Mouse (Mus musculus): ENCODE results near the gene Fmnl3. TPM values are rescaled to one million over a fixed set of nuclear protein-coding genes. Genes with fewer than 3 reads are reported as not detected.

The Fmnl3 gene
- polyA plus RNA-seq, 1 experiment from 2014 or later: 29.3 TPM

GRCm38 (mm10) chr15:99375036-99375435 is 4.8 kb upstream of the Fmnl3 start:
- H3K4me2 ChIP-seq (ENCODE audit: low read depth, low read length): no peak overlapping the region
- H3K9me3 ChIP-seq (ENCODE audit: control insufficient read depth, low read length): no peaks in the 10 kb centered on the region; the same call in 1 of the 2 replicates
- no peak overlapping the region for H3K27ac ChIP-seq (ENCODE audit: low read length)
- no peaks in the 10 kb centered on the region for H3K4me1 ChIP-seq (replicated peaks; ENCODE audit: control insufficient read depth, insufficient read depth, low read length)
- H3K9ac ChIP-seq (ENCODE audit: low read length): no peak overlapping the region
- no peak for ATAC-seq (ENCODE audit: low read depth)
- WGBS: 91% methylated on average over 5 of the region's 5 CpGs
- H3K27me3 ChIP-seq (ENCODE audit: control insufficient read depth, insufficient read depth, low read depth, low read length): no peaks in the 10 kb centered on the region
- no peaks in the 10 kb centered on the region for H3K36me3 ChIP-seq (ENCODE audit: control insufficient read depth, insufficient read depth, low read length)
- no peak overlapping the region for H3K4me3 ChIP-seq (ENCODE audit: low read length)

- H3K27me3 ChIP-seq (ENCODE audit: control insufficient read depth, insufficient read depth, low read depth, low read length): no peaks in the 10 kb centered on the region
- no peak overlapping the region for H3K4me3 ChIP-seq (ENCODE audit: low read length)
- no peak overlapping the region for H3K9ac ChIP-seq (ENCODE audit: low read length)
- H3K27ac ChIP-seq (ENCODE audit: low read length): no peak overlapping the region
- H3K4me1 ChIP-seq (replicated peaks; ENCODE audit: control insufficient read depth, insufficient read depth, low read length): peaks cover 13% of the 10 kb centered on the region
- WGBS: 65% methylated on average over 9 of the region's 9 CpGs
- no peaks in the 10 kb centered on the region for H3K9me3 ChIP-seq (ENCODE audit: control insufficient read depth, low read length)
- no peak for ATAC-seq (ENCODE audit: low read depth)
- H3K4me2 ChIP-seq (ENCODE audit: low read depth, low read length): no peak overlapping the region
- no peaks in the 10 kb centered on the region for H3K36me3 ChIP-seq (ENCODE audit: control insufficient read depth, insufficient read depth, low read length)
Observed at GRCm38 (mm10) chr15:99372761-99373160, 2.5 kb upstream of the Fmnl3 start.

DNA sequence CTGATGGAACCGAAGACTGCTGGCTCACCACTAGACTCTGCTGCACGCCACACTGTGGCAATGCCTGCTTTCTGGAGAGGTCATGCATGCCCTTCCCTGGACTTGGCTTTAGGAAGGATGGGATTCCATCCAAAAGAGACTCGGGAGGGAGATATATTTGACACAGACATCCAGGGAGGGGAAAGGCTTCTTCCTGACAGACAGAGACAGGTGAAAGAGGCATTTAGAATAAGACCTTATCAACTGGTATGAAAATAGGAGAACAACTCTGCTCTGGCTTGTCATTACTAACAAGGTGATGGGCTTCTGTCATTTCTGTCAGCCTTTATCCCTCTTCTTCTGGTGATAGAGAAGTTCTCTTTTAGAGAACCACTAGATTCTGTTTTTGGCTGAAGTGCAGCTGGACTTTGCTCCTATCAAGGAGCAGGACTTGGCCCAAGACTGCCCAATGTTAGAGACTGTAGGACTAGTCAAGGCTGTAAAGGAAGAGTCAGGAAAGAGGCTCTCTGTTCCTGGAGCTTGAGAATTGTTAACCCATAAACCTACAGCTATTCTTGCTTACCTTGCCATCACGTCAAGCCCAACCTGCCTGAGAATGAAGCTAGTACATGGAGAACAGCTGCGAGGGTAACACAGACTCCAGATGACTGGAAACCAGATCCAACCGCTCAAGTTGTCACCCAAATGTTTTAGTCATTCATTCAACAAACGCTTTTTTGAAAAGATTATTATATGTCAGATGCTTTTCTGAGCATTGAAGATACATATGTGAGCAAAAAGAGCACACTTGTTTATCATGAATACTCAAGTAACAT is 1.5 kb upstream of the Fmnl3 start:
- H3K4me3 ChIP-seq (ENCODE audit: low read length): no peak overlapping the region
- H3K36me3 ChIP-seq (ENCODE audit: control insufficient read depth, insufficient read depth, low read length): no peaks in the 10 kb centered on the region
- WGBS: 83% methylated on average over 7 of the region's 7 CpGs
- no peak overlapping the region for H3K9ac ChIP-seq (ENCODE audit: low read length)
- ATAC-seq (ENCODE audit: low read depth): no peak
- peaks cover 13% of the 10 kb centered on the region for H3K4me1 ChIP-seq (replicated peaks; ENCODE audit: control insufficient read depth, insufficient read depth, low read length)
- H3K27me3 ChIP-seq (ENCODE audit: control insufficient read depth, insufficient read depth, low read depth, low read length): no peaks in the 10 kb centered on the region
- H3K4me2 ChIP-seq (ENCODE audit: low read depth, low read length): no peak overlapping the region
- H3K9me3 ChIP-seq (ENCODE audit: control insufficient read depth, low read length): no peaks in the 10 kb centered on the region
- H3K27ac ChIP-seq (ENCODE audit: low read length): no peak overlapping the region

- Histone ChIP-seq H3K4me2 (ENCODE audit: low read depth, low read length) (peak overlapping the region; percentile 72), H3K27ac (ENCODE audit: low read length) (peak overlapping the region; percentile 89), H3K36me3 (ENCODE audit: control insufficient read depth, insufficient read depth, low read length) (no peaks in the 10 kb centered on the region), H3K27me3 (ENCODE audit: control insufficient read depth, insufficient read depth, low read depth, low read length) (no peaks in the 10 kb centered on the region), H3K4me1 (replicated peaks; ENCODE audit: control insufficient read depth, insufficient read depth, low read length) (peaks cover 17% of the 10 kb centered on the region), H3K9ac (ENCODE audit: low read length) (peak overlapping the region; percentile 93), H3K9me3 (ENCODE audit: control insufficient read depth, low read length) (no peaks in the 10 kb centered on the region), H3K4me3 (ENCODE audit: low read length) (peak overlapping the region; percentile 79)
- ATAC-seq (ENCODE audit: low read depth): peak; percentile 73
- WGBS: 1% methylated on average over 31 of the region's 39 CpGs
Observed at GRCm38 (mm10) chr15:99369391-99370171, 701 bp downstream of the Fmnl3 start.

DNA sequence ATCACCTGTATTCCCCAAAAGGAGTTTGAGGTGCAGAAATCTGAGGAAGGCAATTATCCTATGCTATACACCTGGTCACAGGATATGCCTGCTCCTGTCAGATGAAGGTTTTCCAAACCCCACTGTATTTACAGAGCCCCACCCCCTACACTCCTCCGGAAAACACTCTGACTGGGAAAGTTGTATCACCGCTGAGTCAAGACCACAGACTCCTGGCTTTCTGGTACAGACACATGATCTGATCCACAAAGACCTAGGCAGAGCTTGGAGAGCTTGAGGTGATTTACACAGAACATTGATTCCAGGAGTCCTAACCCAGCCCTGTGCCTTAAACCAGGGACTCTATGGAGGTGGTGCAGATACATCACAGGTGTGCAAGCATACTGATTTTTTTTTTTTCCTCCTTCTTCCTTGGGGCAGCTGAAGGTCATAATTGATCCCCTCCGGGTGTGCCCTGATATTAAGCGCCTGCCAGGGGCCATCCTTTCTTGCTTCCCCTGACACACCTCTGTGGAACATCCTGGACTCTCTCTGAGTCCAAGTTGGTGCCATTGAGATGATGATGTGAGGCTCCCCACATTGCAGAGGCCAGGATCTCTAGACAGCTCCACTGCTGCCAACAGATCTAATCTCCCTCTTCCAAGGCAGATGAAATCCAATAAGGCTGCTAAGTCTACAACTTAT is 1.6 kb downstream of the Fmnl3 start:
- 36% methylated on average over 4 of the region's 4 CpGs for WGBS
- peaks cover 24% of the 10 kb centered on the region for H3K4me1 ChIP-seq (replicated peaks; ENCODE audit: control insufficient read depth, insufficient read depth, low read length)
- peak overlapping the region; percentile 93 for H3K9ac ChIP-seq (ENCODE audit: low read length)
- peak overlapping the region; percentile 79 for H3K4me3 ChIP-seq (ENCODE audit: low read length)
- H3K27me3 ChIP-seq (ENCODE audit: control insufficient read depth, insufficient read depth, low read depth, low read length): no peaks in the 10 kb centered on the region
- H3K36me3 ChIP-seq (ENCODE audit: control insufficient read depth, insufficient read depth, low read length): no peaks in the 10 kb centered on the region
- no peaks in the 10 kb centered on the region for H3K9me3 ChIP-seq (ENCODE audit: control insufficient read depth, low read length)
- peak overlapping the region; percentile 72 for H3K4me2 ChIP-seq (ENCODE audit: low read depth, low read length)
- no peak overlapping the region for H3K27ac ChIP-seq (ENCODE audit: low read length)
- no peak for ATAC-seq (ENCODE audit: low read depth)

- Histone ChIP-seq H3K27me3 (ENCODE audit: control insufficient read depth, insufficient read depth, low read depth, low read length) (no peaks in the 10 kb centered on the region), H3K4me2 (ENCODE audit: low read depth, low read length) (no peak overlapping the region), H3K36me3 (ENCODE audit: control insufficient read depth, insufficient read depth, low read length) (no peaks in the 10 kb centered on the region), H3K9me3 (ENCODE audit: control insufficient read depth, low read length) (no peaks in the 10 kb centered on the region), H3K4me3 (ENCODE audit: low read length) (no peak overlapping the region), H3K27ac (ENCODE audit: low read length) (no peak overlapping the region), H3K4me1 (replicated peaks; ENCODE audit: control insufficient read depth, insufficient read depth, low read length) (peaks cover 24% of the 10 kb centered on the region), H3K9ac (ENCODE audit: low read length) (no peak overlapping the region)
- no peak for ATAC-seq (ENCODE audit: low read depth)
- WGBS: 60% methylated on average over 8 of the region's 8 CpGs
Observed at GRCm38 (mm10) chr15:99364921-99365320, 5.4 kb downstream of the Fmnl3 start.

- H3K27me3 ChIP-seq (ENCODE audit: control insufficient read depth, insufficient read depth, low read depth, low read length): no peaks in the 10 kb centered on the region
- no peak overlapping the region for H3K9ac ChIP-seq (ENCODE audit: low read length)
- WGBS: 52% methylated on average over 7 of the region's 7 CpGs
- no peak overlapping the region for H3K4me2 ChIP-seq (ENCODE audit: low read depth, low read length)
- H3K9me3 ChIP-seq (ENCODE audit: control insufficient read depth, low read length): no peaks in the 10 kb centered on the region
- no peak overlapping the region for H3K4me3 ChIP-seq (ENCODE audit: low read length)
- no peaks in the 10 kb centered on the region for H3K36me3 ChIP-seq (ENCODE audit: control insufficient read depth, insufficient read depth, low read length)
- no peak for ATAC-seq (ENCODE audit: low read depth)
- H3K4me1 ChIP-seq (replicated peaks; ENCODE audit: control insufficient read depth, insufficient read depth, low read length): peaks cover 21% of the 10 kb centered on the region
- peak overlapping the region; percentile 7; the same call in 1 of the 2 replicates for H3K27ac ChIP-seq (ENCODE audit: low read length)
Observed at GRCm38 (mm10) chr15:99364022-99364530, 6.2 kb downstream of the Fmnl3 start.

- Histone ChIP-seq H3K4me3 (ENCODE audit: low read length) (no peak overlapping the region), H3K4me2 (ENCODE audit: low read depth, low read length) (no peak overlapping the region), H3K36me3 (ENCODE audit: control insufficient read depth, insufficient read depth, low read length) (no peaks in the 10 kb centered on the region), H3K9ac (ENCODE audit: low read length) (no peak overlapping the region), H3K9me3 (ENCODE audit: control insufficient read depth, low read length) (no peaks in the 10 kb centered on the region), H3K27ac (ENCODE audit: low read length) (no peak overlapping the region), H3K4me1 (replicated peaks; ENCODE audit: control insufficient read depth, insufficient read depth, low read length) (peaks cover under 1% of the 10 kb centered on the region; the same call in 1 of the 2 replicates), H3K27me3 (ENCODE audit: control insufficient read depth, insufficient read depth, low read depth, low read length) (no peaks in the 10 kb centered on the region)
- 81% methylated on average over 9 of the region's 9 CpGs for WGBS
- no peak for ATAC-seq (ENCODE audit: low read depth)
Observed at GRCm38 (mm10) chr15:99358952-99359351, 11.3 kb downstream of the Fmnl3 start.

GRCm38 (mm10) chr15:99356462-99356861 is 13.8 kb downstream of the Fmnl3 start:
- Histone ChIP-seq H3K4me2 (ENCODE audit: low read depth, low read length) (no peak overlapping the region), H3K4me3 (ENCODE audit: low read length) (no peak overlapping the region), H3K9me3 (ENCODE audit: control insufficient read depth, low read length) (no peaks in the 10 kb centered on the region), H3K9ac (ENCODE audit: low read length) (no peak overlapping the region), H3K27me3 (ENCODE audit: control insufficient read depth, insufficient read depth, low read depth, low read length) (no peaks in the 10 kb centered on the region), H3K27ac (ENCODE audit: low read length) (no peak overlapping the region), H3K4me1 (replicated peaks; ENCODE audit: control insufficient read depth, insufficient read depth, low read length) (no peaks in the 10 kb centered on the region), H3K36me3 (ENCODE audit: control insufficient read depth, insufficient read depth, low read length) (no peaks in the 10 kb centered on the region)
- no peak for ATAC-seq (ENCODE audit: low read depth)
- 68% methylated on average over 6 of the region's 6 CpGs for WGBS

Data from lung, embryonic 16.5 days (tissue).